Mouse (Mus musculus): ENCODE results near the gene Mxd1. TPM values are rescaled to one million over a fixed set of nuclear protein-coding genes. Genes with fewer than 3 reads are reported as not detected.
A peak's percentile ranks its signal among the peaks of the same experiment; 100 is the strongest.

Mxd1 gene
- 5.0 and 7.7 TPM in 2 replicates for total RNA-seq (2014; rRNA removed; ENCODE audit: low replicate concordance)
- polyA plus RNA-seq (2015; fragmentation: Nextera tagmentation; extraction: Ambion mirVana), result 3.6 and 4.9 TPM in 2 replicates

DNA sequence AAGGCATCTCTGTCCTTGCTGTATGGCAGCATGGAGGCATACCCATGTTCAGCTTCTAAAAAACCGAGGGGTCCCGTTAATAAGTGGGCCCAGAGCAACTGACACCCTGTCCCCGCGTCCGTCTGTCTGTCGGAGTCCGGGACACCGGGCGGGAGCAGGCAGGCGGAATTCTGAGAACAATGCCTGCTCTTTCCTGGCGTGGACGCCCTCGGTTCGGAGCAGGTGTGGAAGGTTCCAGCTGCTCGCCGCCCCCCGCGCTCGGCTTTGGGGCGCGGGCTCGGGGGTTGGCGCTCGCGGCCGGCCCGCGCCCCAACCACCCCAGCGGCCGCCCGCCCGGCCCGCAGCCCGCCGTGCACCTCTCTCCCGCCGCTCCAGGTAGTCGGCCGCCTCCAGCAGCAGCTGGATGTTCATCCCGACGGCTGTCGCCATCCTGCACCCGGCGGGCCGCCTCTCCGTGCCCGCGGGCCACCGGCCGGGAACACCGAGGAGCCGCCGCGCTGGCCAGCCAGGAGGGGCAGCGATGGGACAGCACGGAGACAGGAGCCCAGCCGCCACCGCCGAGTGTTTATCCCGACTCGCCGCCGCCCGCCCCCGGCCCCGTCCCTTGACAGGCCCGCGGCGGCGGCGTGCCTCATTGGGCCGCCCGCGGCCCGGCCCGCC is at the start of gene Mxd1:
TSS of gene Mxd1 (minus strand) at position 582 of the 660 bp plus-strand sequence.
- Histone ChIP-seq H3K27ac (ENCODE audit: low read depth) (peak within 1 kb of the TSS; percentile 79), H3K27me3 (ENCODE audit: control insufficient read depth, insufficient read depth, low read length) (no peaks in the 10 kb centered on the region), H3K36me3 (replicated peaks; ENCODE audit: control insufficient read depth, insufficient read depth, low read length) (peaks cover 32% of the 10 kb centered on the region), H3K4me1 (ENCODE audit: control insufficient read depth, insufficient read depth) (0 out of 2 replicates have a peak, but pooled peaks cover 9% of the 10 kb centered on the region), H3K9ac (replicated peaks; ENCODE audit: low read depth, low read length) (peak within 1 kb of the TSS; percentile 90), H3K4me3 (ENCODE audit: low read depth, low read length) (peak within 1 kb of the TSS; percentile 89), H3K9me3 (replicated peaks; ENCODE audit: control insufficient read depth, low read length) (no peaks in the 10 kb centered on the region), H3K4me2 (ENCODE audit: low read depth, low read length) (peak within 1 kb of the TSS; percentile 95)
- DNase-seq (ENCODE audit: low spot score) (no peak), ATAC-seq (ENCODE audit: insufficient read depth, low read depth) (peak; percentile 1; the same call in 1 of the 2 replicates)
- WGBS, result 0% methylated on average over 49 of the region's 76 CpGs
- no peak for TF ChIP-seq CTCF (IDR thresholded peaks at IDR 0.05; ENCODE audit: low read depth)
- TF ChIP-seq EP300 (IDR thresholded peaks at IDR 0.05; ENCODE audit: low read depth), result no peak

- H3K27me3 ChIP-seq (ENCODE audit: control insufficient read depth, insufficient read depth, low read length), result no peaks in the 10 kb centered on the region
- H3K9me3 ChIP-seq (replicated peaks; ENCODE audit: control insufficient read depth, low read length), result no peaks in the 10 kb centered on the region
- H3K9ac ChIP-seq (replicated peaks; ENCODE audit: low read depth, low read length), result no peak overlapping the region
- no peak for TF ChIP-seq CTCF (IDR thresholded peaks at IDR 0.05; ENCODE audit: low read depth)
- TF ChIP-seq EP300 (IDR thresholded peaks at IDR 0.05; ENCODE audit: low read depth), result no peak
- H3K4me2 ChIP-seq (ENCODE audit: low read depth, low read length), result no peak overlapping the region
- no peak for ATAC-seq (ENCODE audit: insufficient read depth, low read depth)
- H3K36me3 ChIP-seq (replicated peaks; ENCODE audit: control insufficient read depth, insufficient read depth, low read length), result peaks cover 54% of the 10 kb centered on the region
- H3K4me1 ChIP-seq (ENCODE audit: control insufficient read depth, insufficient read depth), result no peaks in the 10 kb centered on the region
- no peak overlapping the region for H3K4me3 ChIP-seq (ENCODE audit: low read depth, low read length)
- H3K27ac ChIP-seq (ENCODE audit: low read depth), result no peak overlapping the region
- no peak for DNase-seq (ENCODE audit: low spot score)
- WGBS, result 86% methylated on average over 4 of the region's 4 CpGs
Measured at GRCm38 (mm10) chr6:86708072-86708774, 39.3 kb upstream of the Mxd1 start.

GRCm38 (mm10) chr6:86702577-86702976 is 33.6 kb upstream of the Mxd1 start:
- Histone ChIP-seq H3K36me3 (replicated peaks; ENCODE audit: control insufficient read depth, insufficient read depth, low read length) (peaks cover 74% of the 10 kb centered on the region), H3K9ac (replicated peaks; ENCODE audit: low read depth, low read length) (no peak overlapping the region), H3K27ac (ENCODE audit: low read depth) (no peak overlapping the region), H3K4me1 (ENCODE audit: control insufficient read depth, insufficient read depth) (no peaks in the 10 kb centered on the region), H3K4me2 (ENCODE audit: low read depth, low read length) (no peak overlapping the region), H3K27me3 (ENCODE audit: control insufficient read depth, insufficient read depth, low read length) (no peaks in the 10 kb centered on the region), H3K9me3 (replicated peaks; ENCODE audit: control insufficient read depth, low read length) (no peaks in the 10 kb centered on the region), H3K4me3 (ENCODE audit: low read depth, low read length) (no peak overlapping the region)
- ATAC-seq (ENCODE audit: insufficient read depth, low read depth) (no peak), DNase-seq (ENCODE audit: low spot score) (no peak)
- WGBS, result 91% methylated on average over 9 of the region's 9 CpGs
- TF ChIP-seq EP300 (IDR thresholded peaks at IDR 0.05; ENCODE audit: low read depth) (no peak), CTCF (IDR thresholded peaks at IDR 0.05; ENCODE audit: low read depth) (no peak)

GRCm38 (mm10) chr6:86697903-86698302 is 28.9 kb upstream of the Mxd1 start:
- Histone ChIP-seq H3K9me3 (replicated peaks; ENCODE audit: control insufficient read depth, low read length) (no peaks in the 10 kb centered on the region), H3K4me3 (ENCODE audit: low read depth, low read length) (no peak overlapping the region), H3K9ac (replicated peaks; ENCODE audit: low read depth, low read length) (no peak overlapping the region), H3K36me3 (replicated peaks; ENCODE audit: control insufficient read depth, insufficient read depth, low read length) (peaks cover 65% of the 10 kb centered on the region), H3K4me2 (ENCODE audit: low read depth, low read length) (no peak overlapping the region), H3K27ac (ENCODE audit: low read depth) (no peak overlapping the region), H3K4me1 (ENCODE audit: control insufficient read depth, insufficient read depth) (no peaks in the 10 kb centered on the region), H3K27me3 (ENCODE audit: control insufficient read depth, insufficient read depth, low read length) (no peaks in the 10 kb centered on the region)
- TF ChIP-seq EP300 (IDR thresholded peaks at IDR 0.05; ENCODE audit: low read depth), result no peak
- TF ChIP-seq CTCF (IDR thresholded peaks at IDR 0.05; ENCODE audit: low read depth), result no peak
- WGBS, result 86% methylated on average over 6 of the region's 6 CpGs
- no peak for DNase-seq (ENCODE audit: low spot score)
- ATAC-seq (ENCODE audit: insufficient read depth, low read depth), result no peak

- no peak for TF ChIP-seq CTCF (IDR thresholded peaks at IDR 0.05; ENCODE audit: low read depth)
- no peak for TF ChIP-seq EP300 (IDR thresholded peaks at IDR 0.05; ENCODE audit: low read depth)
- H3K4me3 ChIP-seq (ENCODE audit: low read depth, low read length), result no peak overlapping the region
- 82% methylated on average over 10 of the region's 10 CpGs for WGBS
- no peaks in the 10 kb centered on the region for H3K4me1 ChIP-seq (ENCODE audit: control insufficient read depth, insufficient read depth)
- no peak overlapping the region for H3K4me2 ChIP-seq (ENCODE audit: low read depth, low read length)
- H3K9ac ChIP-seq (replicated peaks; ENCODE audit: low read depth, low read length), result no peak overlapping the region
- no peak for DNase-seq (ENCODE audit: low spot score)
- H3K36me3 ChIP-seq (replicated peaks; ENCODE audit: control insufficient read depth, insufficient read depth, low read length), result peaks cover 58% of the 10 kb centered on the region
- H3K27me3 ChIP-seq (ENCODE audit: control insufficient read depth, insufficient read depth, low read length), result no peaks in the 10 kb centered on the region
- ATAC-seq (ENCODE audit: insufficient read depth, low read depth), result no peak
- no peak overlapping the region for H3K27ac ChIP-seq (ENCODE audit: low read depth)
- H3K9me3 ChIP-seq (replicated peaks; ENCODE audit: control insufficient read depth, low read length), result no peaks in the 10 kb centered on the region
Measured at GRCm38 (mm10) chr6:86696213-86696612, 27.3 kb upstream of the Mxd1 start.
